Comparison of ENCODE assay signal across 21 mouse cellular contexts in the genomic region with DNA sequence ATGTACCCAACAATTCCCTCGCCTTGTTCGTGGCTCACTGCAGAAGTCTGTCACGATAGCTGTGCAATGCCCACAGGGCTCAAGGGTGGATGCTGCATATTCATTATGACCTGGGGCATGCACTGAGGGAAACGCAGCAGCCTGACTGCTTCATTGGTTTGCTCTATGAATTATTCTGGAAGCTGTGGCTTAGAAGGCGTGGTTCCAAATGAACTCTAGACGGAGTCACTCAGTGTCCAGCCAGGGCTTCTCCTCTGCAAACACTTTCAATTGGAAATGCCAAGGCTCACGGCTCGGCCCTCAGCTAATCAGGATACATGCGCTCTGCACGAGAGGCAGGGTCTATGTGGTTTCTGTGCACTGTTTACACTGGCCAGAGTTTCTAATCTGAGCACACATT. TPM values are rescaled to one million over a fixed set of nuclear protein-coding genes. Genes with fewer than 3 reads are reported as not detected.
A peak's percentile ranks its signal among the peaks of the same experiment; 100 is the strongest.
DNase-seq lines count a peak whose midpoint lies in the region; ATAC-seq and TF ChIP-seq lines count a peak whose summit lies in the region.
"Had no signal": no experiment of that assay in that cellular context is flagged by ENCODE, and none has a peak within 500 bp of the region (broad histone marks: within the 10 kb centered on the region; RNA-seq: fewer than 3 reads in every experiment).

No protein-coding gene starts in this region.

- H3K27ac ChIP-seq in gastrocnemius, adult 2 months: no peak overlapping the region
- no peak overlapping the region for H3K27ac ChIP-seq in liver, embryonic 16.5 days (ENCODE audit: low read length)
- H3K27ac ChIP-seq in liver, embryonic 12.5 days: no peak overlapping the region
- H3K27ac ChIP-seq: forebrain, embryonic 12.5 days; hindbrain, embryonic 15.5 days; midbrain, embryonic 12.5 days had no signal

- H3K36me3 ChIP-seq in liver, embryonic 16.5 days (ENCODE audit: control insufficient read depth, insufficient read depth): no peaks in the 10 kb centered on the region
- H3K36me3 ChIP-seq in liver, embryonic 12.5 days: no peaks in the 10 kb centered on the region
- H3K36me3 ChIP-seq: forebrain, embryonic 12.5 days; hindbrain, embryonic 15.5 days; midbrain, embryonic 12.5 days had no signal

- no peaks in the 10 kb centered on the region for H3K4me1 ChIP-seq in liver, embryonic 16.5 days (ENCODE audit: control insufficient read depth, low read depth, low read length)
- no peaks in the 10 kb centered on the region for H3K4me1 ChIP-seq in liver, embryonic 12.5 days

- H3K27me3 ChIP-seq in liver, embryonic 16.5 days (ENCODE audit: control insufficient read depth, insufficient read depth, low read depth, low read length): no peaks in the 10 kb centered on the region; the same call in 1 of the 2 replicates
- H3K27me3 ChIP-seq in liver, embryonic 12.5 days (replicated peaks): peaks cover 22% of the 10 kb centered on the region
- H3K27me3 ChIP-seq: hindbrain, embryonic 15.5 days had no signal

- intact Hi-C loops in gastrocnemius, adult 2 months (cut with DNase I): no loop called here
- intact Hi-C loops in gastrocnemius, postnatal 36 days (cut with DNase I): no loop called here

- no peak for TF ChIP-seq CTCF in gastrocnemius, adult 2 months (IDR thresholded peaks at IDR 0.05)
- no peak for TF ChIP-seq CTCF in brain, embryonic 14.5 days (IDR thresholded peaks at IDR 0.05; ENCODE audit: borderline replicate concordance, extremely low read depth, insufficient read depth, insufficient read length)

- H3K9ac ChIP-seq in liver, embryonic 16.5 days (ENCODE audit: low read depth, low read length): no peak overlapping the region
- no peak overlapping the region for H3K9ac ChIP-seq in liver, embryonic 12.5 days
- H3K9ac ChIP-seq: forebrain, embryonic 12.5 days; hindbrain, embryonic 15.5 days; midbrain, embryonic 12.5 days had no signal

- no peak overlapping the region for H3K4me3 ChIP-seq in gastrocnemius, adult 2 months
- no peak overlapping the region for H3K4me3 ChIP-seq in liver, embryonic 16.5 days (ENCODE audit: low read depth, low read length)
- H3K4me3 ChIP-seq in liver, embryonic 12.5 days: no peak overlapping the region
- H3K4me3 ChIP-seq: forebrain, embryonic 12.5 days; hindbrain, embryonic 15.5 days; midbrain, embryonic 12.5 days had no signal

- TF ChIP-seq POLR2A in brain, embryonic 14.5 days (IDR thresholded peaks at IDR 0.05; ENCODE audit: borderline replicate concordance, extremely low read depth, insufficient read depth, insufficient read length, poor library complexity, severe bottlenecking): no peak

- H3K9me3 ChIP-seq in liver, embryonic 16.5 days (replicated peaks; ENCODE audit: control insufficient read depth, low read length): no peaks in the 10 kb centered on the region
- no peaks in the 10 kb centered on the region for H3K9me3 ChIP-seq in liver, embryonic 12.5 days (replicated peaks)
- H3K9me3 ChIP-seq: forebrain, embryonic 12.5 days; hindbrain, embryonic 15.5 days; midbrain, embryonic 12.5 days had no signal

- ATAC-seq in liver, embryonic 16.5 days (ENCODE audit: low read depth): peak; percentile 39
- no peak for ATAC-seq in liver, embryonic 12.5 days
- ATAC-seq: intestine, embryonic 16.5 days had no signal

- no peak overlapping the region for H3K4me2 ChIP-seq in liver, embryonic 16.5 days (ENCODE audit: low read depth, low read length)
- no peak overlapping the region for H3K4me2 ChIP-seq in liver, embryonic 12.5 days
- H3K4me2 ChIP-seq: forebrain, embryonic 12.5 days; hindbrain, embryonic 15.5 days; midbrain, embryonic 12.5 days had no signal

- 56% methylated on average over 10 of the region's 10 CpGs for WGBS in liver, embryonic 16.5 days (ENCODE audit: insufficient replicate concordance)
- WGBS in liver, embryonic 12.5 days (ENCODE audit: insufficient replicate concordance): 67% methylated on average over 10 of the region's 10 CpGs

- DNase-seq in gastrocnemius, adult 2 months: peak; percentile 28
- DNase-seq in gastrocnemius, postnatal 36 days: no peak
- DNase-seq in brain, embryonic 14.5 days (ENCODE audit: low read depth): peak; percentile 44
- DNase-seq in retina, postnatal 1 day: peak; percentile 51
- no peak for DNase-seq in right cerebral cortex, postnatal 10 days (ENCODE audit: low spot score in 2 of 2)
- DNase-seq: cerebellum, postnatal 10 days; gastrocnemius, postnatal 14 days; lung, adult 18-20 months; lung, postnatal 4 days; right cerebral cortex, postnatal 25 days; thymus, postnatal 4 days had no signal

RNA-seq across cellular contexts. Expression of gene Otof, which starts 50.2 kb away (rescaled TPM):
- under 1 TPM; 0.10 to 0.14 TPM for total RNA-seq in gastrocnemius, adult 2 months (2021)
- under 1 TPM; 0.05 to 0.18 TPM for total RNA-seq in gastrocnemius, postnatal 36 days (2021)
- not detected in 2 replicates for polyA plus RNA-seq in liver, embryonic 16.5 days (2015; fragmentation: Nextera tagmentation; extraction: Ambion mirVana)
- polyA plus RNA-seq in liver, embryonic 12.5 days (2016; fragmentation: Nextera tagmentation; extraction: Ambion mirVana): 0.02 TPM in 1 of 2 replicates, not detected in the other
- polyA plus RNA-seq in brain, embryonic 14.5 days (2012; rRNA removed): 5.2 and 6.9 TPM in 2 replicates
- polyA plus RNA-seq: limb, embryonic 11.5 days had no signal

RNA-seq across cellular contexts. Expression of gene 1700001C02Rik, which starts 54.3 kb away (rescaled TPM):
- total RNA-seq in gastrocnemius, adult 2 months (2021): not detected
- total RNA-seq in gastrocnemius, postnatal 36 days (2021): not detected
- polyA plus RNA-seq in liver, embryonic 16.5 days (2015; fragmentation: Nextera tagmentation; extraction: Ambion mirVana): not detected in 2 replicates
- not detected in 2 replicates for polyA plus RNA-seq in liver, embryonic 12.5 days (2016; fragmentation: Nextera tagmentation; extraction: Ambion mirVana)
- 0.38 and 0.78 TPM in 2 replicates for polyA plus RNA-seq in brain, embryonic 14.5 days (2012; rRNA removed)
- total RNA-seq: adrenal gland, postnatal 36 days; gastrocnemius, postnatal 14 days; heart, adult 8-10 months had no signal
- polyA plus RNA-seq: forebrain, embryonic 12.5 days; frontal cortex, adult 2 months; intestine, embryonic 16.5 days; limb, embryonic 11.5 days; midbrain, embryonic 12.5 days had no signal

Comparison
In these comparisons a context has a peak if more than half of its experiments do, and no peak if none do; other contexts are left out.
1. DNase-seq: peak in gastrocnemius, adult 2 months (single experiment), brain, embryonic 14.5 days (single experiment) and retina, postnatal 1 day (single experiment); none in gastrocnemius, postnatal 36 days (0 of 2) and right cerebral cortex, postnatal 10 days (0 of 2).